ENCODE assay signal across 8 mouse cellular contexts in genomic region chr7:120097845-120098244, GRCm38 (mm10). TPM values are rescaled to one million over a fixed set of nuclear protein-coding genes. Genes with fewer than 3 reads are reported as not detected.
A peak's percentile ranks its signal among the peaks of the same experiment; 100 is the strongest.
DNase-seq lines count a peak whose midpoint lies in the region; ATAC-seq and TF ChIP-seq lines count a peak whose summit lies in the region.

No protein-coding gene starts in this region.

- H3K36me3 ChIP-seq in intestine, embryonic 14.5 days (ENCODE audit: control insufficient read depth, insufficient read depth, low read length), result no peaks in the 10 kb centered on the region
- no peaks in the 10 kb centered on the region for H3K36me3 ChIP-seq in stomach, postnatal 0 days (ENCODE audit: control insufficient read depth, insufficient read depth, low read length)

- DNase-seq in thymus, postnatal 25 days, result peak; percentile 10
- no peak for DNase-seq in thymus, postnatal 14 days
- DNase-seq in cerebellum, postnatal 10 days, result peak; percentile 81 to 83
- DNase-seq in frontal cortex, postnatal 36 days (ENCODE audit: low spot score in 2 of 2), result peak; percentile 61 to 75
- peak; percentile 70 for DNase-seq in intestine, embryonic 14.5 days (ENCODE audit: low spot score)
- DNase-seq in left cerebral cortex, adult 8-10 months (ENCODE audit: low spot score in 2 of 2), result peak; percentile 29 to 33
- peak; percentile 54 for DNase-seq in stomach, postnatal 0 days (ENCODE audit: low spot score)

- no peaks in the 10 kb centered on the region for H3K27me3 ChIP-seq in intestine, embryonic 14.5 days (replicated peaks; ENCODE audit: control insufficient read depth, insufficient read depth, low read length)
- H3K27me3 ChIP-seq in stomach, postnatal 0 days (ENCODE audit: control insufficient read depth, insufficient read depth, low read length), result no peaks in the 10 kb centered on the region

- 0 out of 2 replicates have a peak, but pooled peaks have one; percentile 16 for ATAC-seq in intestine, embryonic 14.5 days (replicated peaks; ENCODE audit: low FRiP score, low TSS enrichment, low read depth)
- peak; percentile 56; the same call in 1 of the 2 replicates for ATAC-seq in megakaryocyte-erythroid progenitor cell, adult 5-6 weeks (replicated peaks; ENCODE audit: low FRiP score, low TSS enrichment, poor library complexity, severe bottlenecking)
- peak; percentile 45 for ATAC-seq in stomach, postnatal 0 days (ENCODE audit: low FRiP score, low TSS enrichment)

- no peaks in the 10 kb centered on the region for H3K9me3 ChIP-seq in intestine, embryonic 14.5 days (ENCODE audit: control insufficient read depth, low read length)
- H3K9me3 ChIP-seq in stomach, postnatal 0 days (ENCODE audit: control insufficient read depth, low read length), result no peaks in the 10 kb centered on the region

- H3K27ac ChIP-seq in intestine, embryonic 14.5 days (ENCODE audit: low read depth), result no peak overlapping the region
- H3K27ac ChIP-seq in stomach, postnatal 0 days (replicated peaks), result no peak overlapping the region

- 10% methylated on average over 7 of the region's 7 CpGs for WGBS in intestine, embryonic 14.5 days
- 9% methylated on average over 7 of the region's 7 CpGs for WGBS in stomach, postnatal 0 days

- no peak overlapping the region for H3K9ac ChIP-seq in intestine, embryonic 14.5 days (ENCODE audit: low read length)
- H3K9ac ChIP-seq in stomach, postnatal 0 days (ENCODE audit: low read length), result no peak overlapping the region

- peaks cover 5% of the 10 kb centered on the region; the same call in 1 of the 2 replicates for H3K4me1 ChIP-seq in intestine, embryonic 14.5 days (replicated peaks; ENCODE audit: control insufficient read depth, insufficient read depth, low read length)
- no peaks in the 10 kb centered on the region for H3K4me1 ChIP-seq in stomach, postnatal 0 days (replicated peaks; ENCODE audit: control insufficient read depth, insufficient read depth)

- no peak overlapping the region for H3K4me3 ChIP-seq in intestine, embryonic 14.5 days (ENCODE audit: low read depth, low read length)
- no peak overlapping the region for H3K4me3 ChIP-seq in stomach, postnatal 0 days (ENCODE audit: low read depth, low read length)

- TF ChIP-seq EP300 in stomach, postnatal 0 days (optimal IDR thresholded peaks at IDR 0.05), result no peak

- H3K4me2 ChIP-seq in intestine, embryonic 14.5 days (ENCODE audit: low read length), result no peak overlapping the region
- H3K4me2 ChIP-seq in stomach, postnatal 0 days (replicated peaks; ENCODE audit: low read depth), result no peak overlapping the region

- peak; percentile 71 for TF ChIP-seq CTCF in stomach, postnatal 0 days (IDR thresholded peaks at IDR 0.05; ENCODE audit: low read depth)

RNA-seq across cellular contexts. Expression of gene Dnah3, which starts 2.8 kb away (rescaled TPM):
- not detected in 2 replicates for polyA plus RNA-seq in intestine, embryonic 14.5 days (2014; fragmentation: Nextera tagmentation; extraction: Ambion mirVana)
- under 1 TPM; 0.33 to 0.85 (median 0.51) TPM for total RNA-seq in left cerebral cortex, adult 8-10 months (2022)
- not detected in 2 replicates for total RNA-seq in megakaryocyte-erythroid progenitor cell, adult 5-6 weeks (2014; fragmentation: Nextera tagmentation)
- not detected in 2 replicates for total RNA-seq in megakaryocyte-erythroid progenitor cell, adult 5-6 weeks (2017)
- 0.02 TPM in 1 of 2 replicates, not detected in the other for polyA plus RNA-seq in stomach, postnatal 0 days (2015; fragmentation: Nextera tagmentation; extraction: Ambion mirVana)

RNA-seq across cellular contexts. Expression of gene Tmem159, which starts 4.3 kb away (rescaled TPM):
- polyA plus RNA-seq in intestine, embryonic 14.5 days (2014; fragmentation: Nextera tagmentation; extraction: Ambion mirVana), result 24.8 and 26.9 TPM in 2 replicates
- total RNA-seq in left cerebral cortex, adult 8-10 months (2022), result 10 to 100 TPM; 13.6 to 15.5 (median 15.2) TPM
- total RNA-seq in megakaryocyte-erythroid progenitor cell, adult 5-6 weeks (2014; fragmentation: Nextera tagmentation), result 2.2 and 4.5 TPM in 2 replicates
- total RNA-seq in megakaryocyte-erythroid progenitor cell, adult 5-6 weeks (2017), result 0.88 and 2.6 TPM in 2 replicates
- polyA plus RNA-seq in stomach, postnatal 0 days (2015; fragmentation: Nextera tagmentation; extraction: Ambion mirVana), result 31.9 and 33.9 TPM in 2 replicates

RNA-seq across cellular contexts. Expression of gene Zp2, which starts 47.2 kb away (rescaled TPM):
- not detected in 2 replicates for polyA plus RNA-seq in intestine, embryonic 14.5 days (2014; fragmentation: Nextera tagmentation; extraction: Ambion mirVana)
- total RNA-seq in left cerebral cortex, adult 8-10 months (2022), result 1 to 10 TPM in 1 of 4 experiments, under 1 TPM in 1, not detected in 2; 0.41 to 1.4 TPM
- not detected in 2 replicates for total RNA-seq in megakaryocyte-erythroid progenitor cell, adult 5-6 weeks (2014; fragmentation: Nextera tagmentation)
- total RNA-seq in megakaryocyte-erythroid progenitor cell, adult 5-6 weeks (2017), result not detected in 2 replicates
- polyA plus RNA-seq in stomach, postnatal 0 days (2015; fragmentation: Nextera tagmentation; extraction: Ambion mirVana), result not detected in 2 replicates
